Mouse (Mus musculus) left cerebral cortex, postnatal 25 days (tissue): Measurements from ENCODE around the gene Taf12. TPM values are rescaled to one million over a fixed set of nuclear protein-coding genes. Genes with fewer than 3 reads are reported as not detected.

ENCODE experiments used
- total RNA-seq, 2 experiments: library from RNA; stranded (reverse); gene quantifications; 2 replicates each; pipeline ENCODE4 v1.2.3; 2021

The Taf12 gene
- total RNA-seq, 2 experiments from 2014 or later = 19.2 to 22.5 TPM

Other genes starting within 250 kb of the Taf12 start
- not detected for gene Gm10300, start 199.7 kb upstream of the Taf12 start, total RNA-seq
- 10 to 100 TPM; 32.5 to 42.7 TPM for gene Epb41, start 199.1 kb upstream of the Taf12 start, total RNA-seq
- 10 to 100 TPM; 16.7 to 16.9 TPM for gene Oprd1, start 129.9 kb upstream of the Taf12 start, total RNA-seq
- gene Ythdf2, start 62.1 kb upstream of the Taf12 start, total RNA-seq = 10 to 100 TPM; 45.4 to 46.3 TPM
- gene Gmeb1, start 12.8 kb upstream of the Taf12 start, total RNA-seq = 10 to 100 TPM; 25.2 to 26.2 TPM
- 1 to 10 TPM; 1.2 to 1.5 TPM for gene Rab42, start 29.0 kb downstream of the Taf12 start, total RNA-seq
- gene Trnau1ap, start 55.2 kb downstream of the Taf12 start, total RNA-seq = 10 to 100 TPM; 18.0 to 22.2 TPM
- 10 to 100 TPM; 12.8 to 14.8 TPM for gene Rcc1, start 79.2 kb downstream of the Taf12 start, total RNA-seq
- gene Phactr4, start 148.1 kb downstream of the Taf12 start, total RNA-seq = 10 to 100 TPM in 1 of 2 experiments, 1 to 10 TPM in 1; 8.3 to 11.3 TPM
- gene Med18, start 189.5 kb downstream of the Taf12 start, total RNA-seq = 10 to 100 TPM in 1 of 2 experiments, 1 to 10 TPM in 1; 8.5 to 10.8 TPM
- gene Sesn2, start 236.1 kb downstream of the Taf12 start, total RNA-seq = 10 to 100 TPM in 1 of 2 experiments, 1 to 10 TPM in 1; 9.5 to 10.2 TPM